Mouse (Mus musculus): ENCODE measurements at regions not wholly inside any gene's neighbourhood (a gene's known extent, or its start where the extent isn't known, plus 50 kb on each side); places are given as distances from the start of the nearest gene placed in this dataset.

- no peak for DNase-seq (ENCODE audit: low read depth, low spot score)
Observed at GRCm38 (mm10) chr1:113703462-113703861, 1838.7 kb upstream of the Dsel start.

DNA sequence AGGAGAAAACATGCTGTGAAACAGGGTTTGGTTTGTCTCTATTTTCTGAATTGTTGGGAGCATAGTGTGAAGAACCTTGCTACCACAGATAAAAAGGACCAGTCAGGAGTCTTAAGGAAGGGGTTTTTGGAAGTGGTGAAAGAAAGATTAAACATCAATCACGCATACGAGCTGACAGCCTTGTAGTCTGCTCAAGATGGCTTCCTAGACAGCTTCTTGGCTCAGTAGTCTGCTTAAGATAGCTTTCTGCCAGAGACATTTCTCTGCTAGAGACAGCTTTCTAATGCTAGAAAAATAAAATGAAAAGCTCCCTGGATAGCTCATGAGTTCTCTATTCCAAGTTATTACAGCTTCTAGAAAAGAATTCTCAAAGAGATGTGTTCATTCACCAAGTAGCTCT lies 1823.9 kb upstream of the Dsel start:
- DNase-seq (ENCODE audit: low read depth, low spot score): no peak

- DNase-seq (ENCODE audit: low read depth, low spot score): no peak
Observed at GRCm38 (mm10) chr1:113676301-113676871, 1811.7 kb upstream of the Dsel start.

- DNase-seq (ENCODE audit: low read depth, low spot score): peak; percentile 0
Observed at GRCm38 (mm10) chr1:113630898-113631297, 1766.2 kb upstream of the Dsel start.

All from mesoderm, embryonic 11.5 days (tissue).